Mouse (Mus musculus): ENCODE results near the gene Ap3b2. TPM values are rescaled to one million over a fixed set of nuclear protein-coding genes. Genes with fewer than 3 reads are reported as not detected.

Gene Ap3b2
- not detected in 4 replicates for total RNA-seq (2023; ENCODE audit: inconsistent age)

GRCm38 (mm10) chr7:81493331-81494021 lies at the start of gene Ap3b2:
Gene Ap3b2 (minus strand): TSS chr7:81493925.

GRCm38 (mm10) chr7:81498181-81498580 lies 4.5 kb upstream of the Ap3b2 start, which contains the start of gene BC048679:
Gene BC048679 (minus strand): TSS chr7:81498281.

DNA sequence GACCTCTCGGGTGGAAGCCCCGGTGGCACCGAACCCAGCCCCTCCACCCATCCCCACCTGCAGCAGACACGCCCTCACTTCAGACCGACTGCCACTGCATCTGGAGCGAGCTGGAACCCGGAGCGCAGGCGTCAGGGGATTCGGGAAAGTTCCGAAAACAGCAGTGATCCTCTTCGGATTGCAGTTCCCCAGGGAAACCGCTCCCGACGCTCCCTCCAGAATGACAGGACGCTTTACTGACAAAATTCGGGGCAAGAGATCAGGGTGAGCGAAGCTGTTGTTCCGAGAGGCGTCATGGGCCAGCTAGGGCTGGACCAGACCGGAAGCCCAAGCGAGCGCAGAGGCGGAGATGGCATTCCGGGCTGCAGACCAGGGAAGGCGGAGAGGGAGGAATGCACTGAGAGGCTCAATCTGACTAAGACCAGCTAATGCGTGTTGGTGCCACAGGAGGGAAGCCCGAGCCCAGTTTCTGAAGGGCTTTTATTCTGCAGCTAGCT lies 38.5 kb downstream of the Ap3b2 start, which contains the start of gene Cpeb1:
Gene Cpeb1, minus strand, starts transcription at position 311 of the 497 bp plus-strand sequence.

Other genes with a start within 250 kb of the Ap3b2 start
- 1,643 to 1,736 TPM (median 1,697 TPM) in 4 replicates for gene Rps17, start 148.7 kb downstream of the Ap3b2 start, total RNA-seq (2023; ENCODE audit: inconsistent age)
- gene Cpeb1, start 38.5 kb downstream of the Ap3b2 start, total RNA-seq (2023; ENCODE audit: inconsistent age): not detected in 4 replicates
- gene BC048679, start 4.4 kb upstream of the Ap3b2 start, total RNA-seq (2023; ENCODE audit: inconsistent age): not detected in 4 replicates
- 0.26 to 0.70 TPM (median 0.50 TPM) in 4 replicates for gene Fsd2, start 73.0 kb upstream of the Ap3b2 start, total RNA-seq (2023; ENCODE audit: inconsistent age)
- 25.0 to 28.6 TPM (median 27.8 TPM) in 4 replicates for gene Whamm, start 77.3 kb upstream of the Ap3b2 start, total RNA-seq (2023; ENCODE audit: inconsistent age)
- gene Homer2, start 213.6 kb upstream of the Ap3b2 start, total RNA-seq (2023; ENCODE audit: inconsistent age): not detected in 4 replicates